Mouse (Mus musculus): ENCODE measurements at regions not wholly inside any gene's neighbourhood (a gene's known extent, or its start where the extent isn't known, plus 50 kb on each side); places are given as distances from the start of the nearest gene placed in this dataset.

GRCm38 (mm10) chr5:39334241-39334640, 421.0 kb downstream of the Hs3st1 start:
- no peak for TF ChIP-seq POLR2A (IDR thresholded peaks at IDR 0.05; ENCODE audit: low read depth, low read length)
- TF ChIP-seq CTCF (conservative IDR thresholded peaks at IDR 0.05; ENCODE audit: insufficient read depth, insufficient read length, low read depth, low read length), result no peak

All from kidney, adult 2 months (tissue).